Mouse (Mus musculus) neural tube, embryonic 15.5 days (tissue): ENCODE measurements around the gene Ptprg. TPM values are rescaled to one million over a fixed set of nuclear protein-coding genes. Genes with fewer than 3 reads are reported as not detected.

Experiments
- ATAC-seq: fragments of 200-750 bp; cut with Nextera tagmentation; 2 replicates; pipeline ENCODE4 v1.8.0; 2017; ENCODE audit warnings: mild to moderate bottlenecking, moderate TSS enrichment, moderate library complexity; ENCODE audit not compliant: low FRiP score
- H3K27ac ChIP-seq: fragments of 300-500 bp; sonication (generic); replicated peaks from 2 replicates; pipeline ENCODE4 v1.5.1; 2015; ENCODE audit warnings: mild to moderate bottlenecking, inconsistent platforms
- H3K27me3 ChIP-seq: fragments of 300-500 bp; sonication (generic); replicated peaks from 2 replicates; pipeline ENCODE4 v1.6.1; 2015; ENCODE audit warnings: inconsistent platforms
- H3K36me3 ChIP-seq: fragments of 300-500 bp; sonication (generic); 2 replicates; pipeline ENCODE4 v1.6.1; 2015; ENCODE audit warnings: inconsistent platforms
- H3K4me1 ChIP-seq: fragments of 300-500 bp; sonication (generic); 2 replicates; pipeline ENCODE4 v1.6.1; 2015; ENCODE audit warnings: inconsistent platforms
- H3K4me2 ChIP-seq: fragments of 300-500 bp; sonication (generic); 2 replicates; pipeline ENCODE4 v1.6.1; 2015; ENCODE audit warnings: inconsistent platforms, mild to moderate bottlenecking, moderate library complexity
- H3K4me3 ChIP-seq: fragments of 300-500 bp; sonication (generic); replicated peaks from 2 replicates; pipeline ENCODE4 v1.5.1; 2015; ENCODE audit warnings: mild to moderate bottlenecking, inconsistent platforms
- H3K9ac ChIP-seq: fragments of 300-500 bp; sonication (generic); replicated peaks from 2 replicates; pipeline ENCODE4 v1.6.1; 2015; ENCODE audit warnings: mild to moderate bottlenecking, inconsistent platforms
- H3K9me3 ChIP-seq: fragments of 300-500 bp; sonication (generic); replicated peaks from 2 replicates; pipeline ENCODE4 v1.6.1; 2016; ENCODE audit warnings: inconsistent platforms
- WGBS: fragments of 180-500 bp; shearing (Covaris S2); methylation state at CpG from one replicate; pipeline ENCODE4 v1.1.7; 2015; ENCODE audit warnings: mixed read lengths; 5-methylcytosine and 5-hydroxymethylcytosine counted together
- polyA plus RNA-seq: library from polyadenylated mRNA; unstranded; fragments of >200 nt; fragmentation: Nextera tagmentation; extraction: Ambion mirVana; gene quantifications from 2 replicates; pipeline ENCODE4 v1.2.1, GENCODE M21; 2015

Ptprg gene
- polyA plus RNA-seq, 1 experiment from 2014 or later, result 40.4 TPM

DNA sequence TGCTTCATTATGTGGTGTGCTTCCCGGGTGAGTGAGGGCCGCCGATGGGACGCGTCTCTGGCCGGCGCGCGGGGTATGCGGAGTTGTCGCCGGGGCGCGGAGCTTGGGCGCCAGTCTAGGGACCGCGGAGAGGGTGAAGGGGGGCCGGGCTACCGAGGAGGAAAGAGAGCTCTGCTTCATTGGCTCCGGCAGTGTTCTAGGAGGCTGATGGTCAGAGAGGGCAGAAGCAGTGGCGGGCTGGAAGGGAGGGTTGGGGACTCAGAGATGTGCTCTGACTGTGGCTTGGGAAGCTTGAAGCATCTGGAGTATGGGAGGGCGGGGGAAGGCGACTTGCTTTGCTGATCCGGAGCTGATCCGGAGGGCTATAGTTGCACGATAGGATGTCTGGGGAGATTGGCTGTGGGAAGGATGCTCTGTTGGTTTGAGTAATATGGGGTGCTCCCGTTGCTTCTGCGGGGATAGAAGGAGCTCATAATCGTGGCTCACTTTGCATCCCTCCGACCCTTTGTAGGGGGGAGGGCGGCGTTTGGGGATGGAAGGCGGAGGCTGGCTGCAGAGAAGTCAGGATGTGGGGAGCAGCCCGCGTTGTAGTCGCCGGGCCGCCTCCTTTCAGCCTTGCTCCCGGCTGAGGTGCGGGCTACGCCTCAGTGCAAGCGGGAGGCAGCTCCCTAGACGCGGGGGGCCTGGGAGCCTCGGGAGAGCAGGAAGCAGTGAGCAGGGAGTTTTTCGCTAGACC, 1.1 kb downstream of the Ptprg start:
- peak overlapping the region; percentile 82 for H3K9ac ChIP-seq
- H3K4me1 ChIP-seq, result peaks cover 32% of the 10 kb centered on the region
- H3K27ac ChIP-seq, result peak overlapping the region; percentile 97
- peak overlapping the region; percentile 61 for H3K4me2 ChIP-seq
- H3K36me3 ChIP-seq, result no peaks in the 10 kb centered on the region
- peak; percentile 39 for ATAC-seq
- under 1% methylated on average over 46 of the region's 46 CpGs for WGBS
- H3K27me3 ChIP-seq, result no peaks in the 10 kb centered on the region
- peak overlapping the region; percentile 84 for H3K4me3 ChIP-seq
- no peaks in the 10 kb centered on the region for H3K9me3 ChIP-seq

DNA sequence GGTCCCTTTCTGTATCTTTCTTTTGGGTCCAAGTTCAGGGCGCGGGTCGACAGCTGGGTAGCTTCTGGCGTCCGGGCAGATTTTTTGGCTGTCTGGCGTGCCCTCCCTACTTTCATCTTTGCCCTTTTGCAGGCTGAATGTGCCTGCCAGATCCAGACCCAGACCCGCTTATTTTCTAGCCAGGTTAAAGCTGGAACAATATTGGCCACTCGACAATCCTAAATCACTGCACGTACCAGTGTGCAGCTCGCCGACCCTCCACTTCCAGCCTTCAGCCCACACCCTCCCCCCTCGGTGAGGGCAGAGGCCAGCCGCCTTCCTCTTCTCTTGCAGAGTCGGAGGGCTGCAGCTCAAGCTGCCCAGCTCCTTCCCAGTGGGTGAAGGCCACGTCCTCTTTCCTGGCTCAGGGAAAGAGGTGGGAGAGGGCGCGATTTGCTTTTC, 1.7 kb downstream of the Ptprg start:
- no peaks in the 10 kb centered on the region for H3K36me3 ChIP-seq
- H3K4me2 ChIP-seq, result peak overlapping the region; percentile 61
- H3K27me3 ChIP-seq, result no peaks in the 10 kb centered on the region
- peaks cover 32% of the 10 kb centered on the region for H3K4me1 ChIP-seq
- H3K9me3 ChIP-seq, result no peaks in the 10 kb centered on the region
- peak overlapping the region; percentile 84 for H3K4me3 ChIP-seq
- ATAC-seq, result peak; percentile 37
- H3K27ac ChIP-seq, result peak overlapping the region; percentile 97
- H3K9ac ChIP-seq, result peak overlapping the region; percentile 82
- WGBS, result under 1% methylated on average over 17 of the region's 17 CpGs

DNA sequence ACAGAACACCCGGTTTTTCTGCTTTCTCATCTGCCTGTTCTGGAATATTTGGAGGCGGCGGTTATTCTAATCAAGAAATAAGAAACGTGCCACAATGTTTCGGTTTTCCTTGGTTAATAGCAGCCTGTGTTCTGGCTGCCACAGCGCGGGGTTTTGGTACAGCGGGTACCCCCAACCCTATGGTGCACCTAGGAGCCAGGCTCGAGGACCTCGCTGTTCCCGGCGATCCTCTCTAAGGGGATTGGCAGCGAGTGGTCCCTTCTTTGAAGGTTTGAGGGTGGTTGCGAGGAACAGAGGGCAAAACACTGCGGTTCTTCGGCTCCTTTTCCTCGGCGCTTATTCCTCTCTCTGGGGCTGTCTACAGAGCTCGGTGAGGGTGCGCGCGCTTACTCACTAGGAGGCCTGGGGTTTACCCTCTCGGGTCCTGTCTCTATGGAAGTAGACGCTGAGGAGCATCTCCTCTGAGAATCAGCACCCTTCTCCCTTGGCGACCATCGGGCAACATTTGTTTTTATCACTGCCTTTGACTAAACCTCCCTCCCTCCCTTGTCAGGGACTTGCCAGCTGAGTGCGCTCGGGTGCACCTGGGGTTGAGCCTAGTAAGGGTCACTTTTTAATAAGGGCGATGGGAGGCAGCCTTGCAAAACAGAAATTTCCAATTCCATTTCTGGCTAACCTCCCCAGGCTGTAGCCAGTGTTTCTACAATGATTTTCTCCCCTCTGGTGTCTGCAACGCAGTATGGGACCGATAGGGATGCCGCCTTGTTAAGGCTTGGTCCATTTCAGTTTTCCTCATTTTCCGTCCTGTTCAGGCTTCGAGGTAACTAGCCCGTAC, 2.4 kb downstream of the Ptprg start:
- no peaks in the 10 kb centered on the region for H3K36me3 ChIP-seq
- peak overlapping the region; percentile 82 for H3K9ac ChIP-seq
- H3K27me3 ChIP-seq, result no peaks in the 10 kb centered on the region
- ATAC-seq, result no peak; the same call in 1 of the 2 replicates
- peak overlapping the region; percentile 97 for H3K27ac ChIP-seq
- peak overlapping the region; percentile 61 for H3K4me2 ChIP-seq
- peak overlapping the region; percentile 84 for H3K4me3 ChIP-seq
- WGBS, result under 1% methylated on average over 35 of the region's 35 CpGs
- H3K9me3 ChIP-seq, result no peaks in the 10 kb centered on the region
- H3K4me1 ChIP-seq, result peaks cover 32% of the 10 kb centered on the region

DNA sequence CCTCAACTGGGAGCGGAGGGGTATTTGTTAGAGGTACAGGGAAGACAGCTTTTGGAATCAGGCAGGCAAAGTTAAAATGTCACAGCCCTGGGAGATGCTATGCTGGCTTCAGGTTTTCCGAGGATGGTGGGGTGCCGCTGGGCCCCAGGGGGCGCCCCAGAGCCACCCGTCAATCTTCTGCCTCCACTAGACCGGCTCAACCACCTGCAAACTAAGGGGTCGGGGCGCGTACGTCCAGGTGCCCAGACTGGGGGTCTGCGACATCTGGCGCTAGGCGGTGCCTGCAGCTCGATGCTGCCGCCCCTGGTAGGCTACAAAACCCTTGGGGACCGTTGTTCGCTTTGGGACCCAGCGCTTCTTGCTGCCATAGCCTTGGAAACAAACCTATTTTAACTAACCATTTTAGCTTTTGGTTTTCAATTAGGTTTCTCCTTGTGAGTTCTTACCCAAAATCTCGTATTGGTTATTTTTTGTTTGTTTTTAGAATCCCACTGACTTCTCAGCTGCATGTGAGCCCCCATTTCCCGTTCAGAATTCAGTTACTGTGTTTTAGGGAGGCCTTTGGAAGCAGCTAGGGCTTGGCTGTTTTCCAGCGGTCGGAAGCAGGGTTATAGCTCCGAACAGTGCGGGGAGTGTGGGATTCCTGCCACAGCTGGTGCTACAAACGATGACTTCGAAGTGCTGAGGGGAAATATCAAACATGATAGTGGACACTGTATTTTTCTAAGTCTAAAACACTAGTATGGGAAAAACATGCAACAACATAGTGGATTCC, 3.2 kb downstream of the Ptprg start:
- 4% methylated on average over 26 of the region's 26 CpGs for WGBS
- peak overlapping the region; percentile 97 for H3K27ac ChIP-seq
- H3K9me3 ChIP-seq, result no peaks in the 10 kb centered on the region
- H3K9ac ChIP-seq, result peak overlapping the region; percentile 82
- H3K4me1 ChIP-seq, result peaks cover 31% of the 10 kb centered on the region
- H3K4me2 ChIP-seq, result peak overlapping the region; percentile 61
- H3K27me3 ChIP-seq, result no peaks in the 10 kb centered on the region
- H3K36me3 ChIP-seq, result no peaks in the 10 kb centered on the region
- H3K4me3 ChIP-seq, result peak overlapping the region; percentile 84
- 0 out of 2 replicates have a peak, but pooled peaks have one; percentile 6 for ATAC-seq

DNA sequence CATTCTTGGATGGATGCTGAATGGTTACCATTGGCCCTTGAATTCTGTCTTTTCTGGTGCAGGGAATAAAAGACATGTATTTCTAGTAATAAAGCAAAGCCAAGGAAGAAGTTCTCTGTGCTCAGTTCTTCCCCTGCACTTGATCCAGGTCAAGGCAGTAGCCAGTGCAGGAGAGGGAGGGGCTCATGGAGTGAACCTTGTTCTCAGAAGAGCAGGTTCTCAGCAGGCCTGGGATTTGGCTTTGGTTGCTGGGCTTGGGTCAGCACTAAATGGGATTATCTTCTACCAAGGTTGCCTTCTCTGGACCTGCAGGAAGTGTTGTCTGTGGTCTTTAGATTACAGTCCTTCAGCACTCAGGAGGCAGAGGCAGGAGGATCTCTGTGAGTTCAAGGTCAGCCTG, 5.2 kb downstream of the Ptprg start:
- no peaks in the 10 kb centered on the region for H3K9me3 ChIP-seq
- peaks cover 19% of the 10 kb centered on the region for H3K4me1 ChIP-seq
- no peak for ATAC-seq
- no peaks in the 10 kb centered on the region for H3K36me3 ChIP-seq
- H3K27me3 ChIP-seq, result no peaks in the 10 kb centered on the region
- H3K9ac ChIP-seq, result no peak overlapping the region
- H3K27ac ChIP-seq, result no peak overlapping the region
- no peak overlapping the region for H3K4me3 ChIP-seq
- no peak overlapping the region for H3K4me2 ChIP-seq

DNA sequence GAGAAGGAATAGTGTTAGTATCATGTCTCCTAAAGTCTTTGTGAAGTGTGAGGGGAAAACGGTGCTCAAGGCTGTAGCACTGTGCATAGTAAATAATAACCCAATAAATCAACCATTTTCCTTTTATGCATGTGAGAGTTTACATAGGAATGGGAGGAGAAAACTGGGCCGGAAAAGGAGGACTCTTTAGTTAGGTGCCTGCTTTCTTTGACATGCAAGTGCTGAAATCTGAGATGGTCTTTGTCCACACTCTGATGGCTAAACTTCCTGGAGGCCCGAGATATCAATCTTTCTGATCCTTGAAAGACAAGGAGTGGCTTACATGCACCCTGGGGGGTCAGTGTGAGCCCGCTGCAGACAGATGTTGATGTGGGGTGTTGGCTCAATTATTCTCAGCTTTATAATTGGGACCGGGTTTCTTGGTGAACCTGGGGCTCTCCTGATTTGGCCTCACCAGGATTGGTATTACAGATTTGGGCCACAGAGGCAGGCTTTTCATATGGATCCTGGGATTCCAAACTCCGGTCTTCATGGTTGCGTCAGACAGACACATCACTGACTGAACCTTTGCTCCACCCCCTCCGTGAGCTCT, 7.4 kb downstream of the Ptprg start:
- Histone ChIP-seq H3K4me2 (no peak overlapping the region), H3K4me3 (no peak overlapping the region), H3K27me3 (no peaks in the 10 kb centered on the region), H3K27ac (no peak overlapping the region), H3K9me3 (no peaks in the 10 kb centered on the region), H3K9ac (no peak overlapping the region), H3K36me3 (no peaks in the 10 kb centered on the region), H3K4me1 (peaks cover 19% of the 10 kb centered on the region)
- WGBS, result 69% methylated on average over 8 of the region's 8 CpGs
- no peak for ATAC-seq

DNA sequence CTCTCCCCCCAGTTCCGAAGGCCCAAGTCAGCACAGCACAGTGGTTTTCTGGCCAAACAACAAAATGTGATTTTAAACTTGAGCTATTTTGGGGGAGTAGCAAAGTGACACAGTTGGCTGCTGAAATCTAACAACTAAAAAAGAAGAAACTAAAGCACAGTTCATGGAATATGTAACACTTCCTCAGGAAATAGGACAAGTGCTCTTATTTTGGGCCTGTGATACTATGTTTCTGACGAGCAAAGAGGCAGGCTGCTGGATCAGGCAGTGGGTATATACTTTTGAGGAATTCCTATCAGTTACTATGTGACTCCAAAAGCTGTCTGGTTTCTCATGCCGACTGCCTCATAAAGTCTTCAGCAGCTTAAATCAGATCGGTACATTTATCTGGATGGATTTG, 8.1 kb downstream of the Ptprg start:
- Histone ChIP-seq H3K27ac (no peak overlapping the region), H3K4me2 (no peak overlapping the region), H3K9ac (no peak overlapping the region), H3K4me1 (peaks cover 15% of the 10 kb centered on the region), H3K9me3 (no peaks in the 10 kb centered on the region), H3K4me3 (no peak overlapping the region), H3K36me3 (no peaks in the 10 kb centered on the region), H3K27me3 (no peaks in the 10 kb centered on the region)
- WGBS, result 89% methylated on average over 4 of the region's 4 CpGs
- no peak for ATAC-seq

DNA sequence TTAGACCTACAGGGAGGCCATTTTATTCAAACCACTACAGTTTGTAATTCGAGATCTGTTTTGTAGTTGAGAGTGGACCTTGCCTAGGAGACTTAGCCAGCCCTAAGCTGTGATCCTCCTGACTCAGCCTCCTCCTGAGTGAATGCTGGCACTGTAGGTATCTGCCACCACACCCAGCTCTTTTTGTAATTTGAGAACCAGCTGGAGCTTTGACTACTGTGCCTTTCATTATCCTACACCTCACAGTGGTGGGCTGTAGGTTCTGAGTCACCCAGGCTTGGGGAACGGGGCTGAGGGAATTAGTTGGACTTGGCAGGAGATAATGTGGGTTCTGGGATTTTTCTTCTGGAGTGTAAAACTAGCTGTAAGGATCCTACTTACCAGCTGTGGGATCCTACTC, 9.5 kb downstream of the Ptprg start:
- H3K9me3 ChIP-seq, result no peaks in the 10 kb centered on the region
- no peak overlapping the region for H3K9ac ChIP-seq
- H3K4me1 ChIP-seq, result peaks cover 3% of the 10 kb centered on the region; the same call in 1 of the 2 replicates
- no peaks in the 10 kb centered on the region for H3K27me3 ChIP-seq
- no peak overlapping the region for H3K27ac ChIP-seq
- no peak for ATAC-seq
- H3K36me3 ChIP-seq, result no peaks in the 10 kb centered on the region
- H3K4me3 ChIP-seq, result no peak overlapping the region
- 94% methylated on average over 2 of the region's 2 CpGs for WGBS
- H3K4me2 ChIP-seq, result no peak overlapping the region

DNA sequence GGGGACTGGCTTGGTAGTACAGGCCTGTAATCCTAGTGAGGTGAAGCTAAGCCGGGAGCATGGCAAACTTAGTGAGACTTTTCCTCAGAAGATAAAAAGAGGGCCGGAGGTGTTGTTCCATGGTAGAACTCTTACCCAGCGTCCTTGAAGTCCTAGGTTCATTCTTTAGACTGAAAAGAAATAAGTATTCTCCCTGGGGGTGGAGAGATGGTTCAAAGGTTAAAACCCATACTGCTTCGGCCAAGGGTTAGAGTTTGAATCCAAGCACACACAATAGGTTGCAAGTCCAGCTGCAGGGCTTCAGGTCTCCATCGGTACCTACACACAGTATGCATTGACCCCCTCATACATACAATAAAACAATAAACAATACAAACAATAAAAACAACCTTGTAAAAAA, 10.3 kb downstream of the Ptprg start:
- 80% methylated on average over 5 of the region's 5 CpGs for WGBS
- ATAC-seq, result no peak
- no peak overlapping the region for H3K4me2 ChIP-seq
- no peaks in the 10 kb centered on the region for H3K36me3 ChIP-seq
- no peaks in the 10 kb centered on the region for H3K27me3 ChIP-seq
- no peak overlapping the region for H3K27ac ChIP-seq
- H3K4me1 ChIP-seq, result no peaks in the 10 kb centered on the region
- no peak overlapping the region for H3K9ac ChIP-seq
- no peak overlapping the region for H3K4me3 ChIP-seq
- H3K9me3 ChIP-seq, result no peaks in the 10 kb centered on the region

DNA sequence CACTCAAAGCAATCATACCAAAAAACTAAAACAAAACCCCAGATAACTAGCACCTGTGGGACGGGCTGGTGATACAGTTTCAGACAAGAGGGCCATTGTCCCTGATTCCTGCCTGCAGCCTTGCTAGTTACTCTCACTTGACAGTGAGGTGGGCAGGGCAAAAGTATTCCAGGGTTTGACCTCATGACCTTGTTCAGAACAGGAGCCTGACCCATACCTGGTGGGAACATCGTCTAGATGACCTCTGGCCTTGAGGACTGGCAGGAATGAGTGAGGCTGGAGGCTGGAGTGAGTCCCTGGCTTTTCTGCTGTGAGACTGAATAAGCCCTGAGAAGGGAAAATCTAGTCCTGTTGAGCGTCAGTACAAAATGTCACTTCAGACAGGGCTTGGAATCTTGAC, 11.1 kb downstream of the Ptprg start:
- no peaks in the 10 kb centered on the region for H3K36me3 ChIP-seq
- no peak for ATAC-seq
- no peak overlapping the region for H3K27ac ChIP-seq
- no peak overlapping the region for H3K9ac ChIP-seq
- H3K9me3 ChIP-seq, result no peaks in the 10 kb centered on the region
- no peaks in the 10 kb centered on the region for H3K27me3 ChIP-seq
- WGBS, result 95% methylated on average over 3 of the region's 3 CpGs
- no peak overlapping the region for H3K4me2 ChIP-seq
- H3K4me1 ChIP-seq, result no peaks in the 10 kb centered on the region
- H3K4me3 ChIP-seq, result no peak overlapping the region

DNA sequence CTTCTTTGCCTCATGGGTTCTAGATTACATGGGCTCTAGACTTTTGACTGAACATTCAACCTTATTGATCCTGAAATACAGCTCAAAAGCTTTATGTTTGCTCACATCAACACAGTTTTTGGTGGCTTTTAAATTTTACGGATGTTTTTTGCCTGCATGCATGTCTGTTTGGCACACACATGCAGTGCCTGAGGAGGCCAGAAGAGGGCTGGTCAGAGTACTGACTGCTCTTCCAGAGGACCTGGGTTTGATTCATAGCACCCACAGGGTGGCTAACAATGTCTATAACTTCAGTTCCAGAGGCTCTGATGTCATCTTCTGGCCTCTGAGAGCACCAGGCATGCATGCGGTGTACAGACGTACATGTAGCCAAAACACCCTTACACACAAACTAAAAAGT, 12.0 kb downstream of the Ptprg start:
- H3K4me2 ChIP-seq, result no peak overlapping the region
- no peaks in the 10 kb centered on the region for H3K9me3 ChIP-seq
- WGBS, result over 99% methylated on average over 3 of the region's 3 CpGs
- no peak overlapping the region for H3K4me3 ChIP-seq
- H3K4me1 ChIP-seq, result no peaks in the 10 kb centered on the region
- no peak overlapping the region for H3K9ac ChIP-seq
- H3K27ac ChIP-seq, result no peak overlapping the region
- H3K36me3 ChIP-seq, result no peaks in the 10 kb centered on the region
- ATAC-seq, result no peak
- H3K27me3 ChIP-seq, result no peaks in the 10 kb centered on the region
